Mouse (Mus musculus) embryonic facial prominence, embryonic 13.5 days (tissue): ENCODE results near the gene Ldb2. TPM values are rescaled to one million over a fixed set of nuclear protein-coding genes. Genes with fewer than 3 reads are reported as not detected.
A peak's percentile ranks its signal among the peaks of the same experiment; 100 is the strongest.

Experiments used
- ATAC-seq: fragments of 200-750 bp; cut with Nextera tagmentation; 2 replicates; pipeline ENCODE4 v1.8.0; 2017; ENCODE audit warnings: low read depth; ENCODE audit not compliant: insufficient number of reproducible peaks, insufficient read depth, low FRiP score, low TSS enrichment
- H3K27ac ChIP-seq: fragments of 300-500 bp; sonication (generic); 2 replicates; pipeline ENCODE4 v1.5.1; 2015; ENCODE audit warnings: moderate library complexity, mild to moderate bottlenecking, inconsistent platforms
- H3K27me3 ChIP-seq: fragments of 300-500 bp; sonication (generic); 2 replicates; pipeline ENCODE4 v1.6.1; 2015; ENCODE audit warnings: mild to moderate bottlenecking, inconsistent platforms
- H3K36me3 ChIP-seq: fragments of 300-500 bp; sonication (generic); 2 replicates; pipeline ENCODE4 v1.6.1; 2015; ENCODE audit warnings: mild to moderate bottlenecking, inconsistent platforms
- H3K4me1 ChIP-seq: fragments of 300-500 bp; sonication (generic); 2 replicates; pipeline ENCODE4 v1.6.1; 2015; ENCODE audit warnings: inconsistent platforms
- H3K4me2 ChIP-seq: fragments of 300-500 bp; sonication (generic); 2 replicates; pipeline ENCODE4 v1.6.1; 2015; ENCODE audit warnings: moderate library complexity, mild to moderate bottlenecking, inconsistent platforms
- H3K4me3 ChIP-seq: fragments of 300-500 bp; sonication (generic); 2 replicates; pipeline ENCODE4 v1.5.1; 2015; ENCODE audit warnings: mild to moderate bottlenecking, inconsistent platforms
- H3K9ac ChIP-seq: fragments of 300-500 bp; sonication (generic); 2 replicates; pipeline ENCODE4 v1.6.1; 2015; ENCODE audit warnings: mild to moderate bottlenecking, inconsistent platforms
- H3K9me3 ChIP-seq: fragments of 300-500 bp; sonication (generic); 2 replicates; pipeline ENCODE4 v1.6.1; 2016; ENCODE audit warnings: inconsistent platforms
- whole genome bisulfite sequencing: fragments of 180-500 bp; shearing (Covaris S2); methylation state at CpG from one replicate; pipeline ENCODE4 v1.1.7; 2015; ENCODE audit warnings: mixed read lengths; 5-methylcytosine and 5-hydroxymethylcytosine counted together
- polyA plus RNA-seq: library from polyadenylated mRNA; unstranded; fragments of >200 nt; fragmentation: Nextera tagmentation; extraction: Ambion mirVana; gene quantifications from 2 replicates; pipeline ENCODE4 v1.2.1, GENCODE M21; 2015

Ldb2 gene
- polyA plus RNA-seq, 1 experiment from 2014 or later: 53.5 TPM

- ATAC-seq: 0 out of 2 replicates have a peak, but pooled peaks have one; percentile 48
- 62% methylated on average over 11 of the region's 11 CpGs for WGBS
Observed at GRCm38 (mm10) chr5:44483426-44484106, 315.9 kb downstream of the Ldb2 start.

GRCm38 (mm10) chr5:44481406-44481805 is 318.1 kb downstream of the Ldb2 start:
- Histone ChIP-seq H3K9ac (no peak overlapping the region), H3K27me3 (no peaks in the 10 kb centered on the region), H3K4me2 (no peak overlapping the region), H3K4me1 (peaks cover 24% of the 10 kb centered on the region), H3K4me3 (no peak overlapping the region), H3K9me3 (no peaks in the 10 kb centered on the region), H3K36me3 (no peaks in the 10 kb centered on the region), H3K27ac (no peak overlapping the region)
- 72% methylated on average over 4 of the region's 4 CpGs for WGBS
- no peak for ATAC-seq

More at GRCm38 (mm10) chr5:44483426-44484106, 315.9 kb downstream of the Ldb2 start:
- Histone ChIP-seq H3K4me3 (no peak overlapping the region), H3K36me3 (no peaks in the 10 kb centered on the region), H3K9me3 (no peaks in the 10 kb centered on the region), H3K27ac (no peak overlapping the region), H3K4me1 (peaks cover 24% of the 10 kb centered on the region), H3K27me3 (no peaks in the 10 kb centered on the region), H3K4me2 (no peak overlapping the region), H3K9ac (no peak overlapping the region)

GRCm38 (mm10) chr5:44476356-44476755 is 323.1 kb downstream of the Ldb2 start:
- H3K9me3 ChIP-seq: no peaks in the 10 kb centered on the region
- no peaks in the 10 kb centered on the region; the same call in 1 of the 2 replicates for H3K36me3 ChIP-seq
- peaks cover 11% of the 10 kb centered on the region for H3K4me1 ChIP-seq
- WGBS: 35% methylated on average over 4 of the region's 4 CpGs
- H3K4me3 ChIP-seq: no peak overlapping the region
- no peak for ATAC-seq
- no peaks in the 10 kb centered on the region for H3K27me3 ChIP-seq
- H3K27ac ChIP-seq: no peak overlapping the region
- no peak overlapping the region for H3K9ac ChIP-seq
- H3K4me2 ChIP-seq: no peak overlapping the region

- Histone ChIP-seq H3K9ac (no peak overlapping the region), H3K4me1 (peaks cover 4% of the 10 kb centered on the region), H3K4me2 (no peak overlapping the region), H3K4me3 (no peak overlapping the region), H3K9me3 (no peaks in the 10 kb centered on the region), H3K27ac (no peak overlapping the region), H3K27me3 (no peaks in the 10 kb centered on the region), H3K36me3 (no peaks in the 10 kb centered on the region; the same call in 1 of the 2 replicates)
- WGBS: 63% methylated on average over 1 of the region's 1 CpGs
- ATAC-seq: no peak
Observed at GRCm38 (mm10) chr5:44475543-44475942, 323.9 kb downstream of the Ldb2 start.

GRCm38 (mm10) chr5:44473857-44474762 is 325.4 kb downstream of the Ldb2 start:
- no peak overlapping the region for H3K27ac ChIP-seq
- no peaks in the 10 kb centered on the region for H3K27me3 ChIP-seq
- no peak for ATAC-seq
- 79% methylated on average over 10 of the region's 10 CpGs for WGBS
- H3K36me3 ChIP-seq: no peaks in the 10 kb centered on the region; the same call in 1 of the 2 replicates
- no peak overlapping the region for H3K4me3 ChIP-seq
- H3K9ac ChIP-seq: no peak overlapping the region
- no peaks in the 10 kb centered on the region for H3K9me3 ChIP-seq
- H3K4me1 ChIP-seq: no peaks in the 10 kb centered on the region
- no peak overlapping the region for H3K4me2 ChIP-seq

GRCm38 (mm10) chr5:44465238-44465637 is 334.2 kb downstream of the Ldb2 start:
- ATAC-seq: no peak
- Histone ChIP-seq H3K36me3 (no peaks in the 10 kb centered on the region), H3K27ac (no peak overlapping the region), H3K4me2 (no peak overlapping the region), H3K9ac (no peak overlapping the region), H3K9me3 (no peaks in the 10 kb centered on the region), H3K4me3 (no peak overlapping the region), H3K4me1 (no peaks in the 10 kb centered on the region), H3K27me3 (no peaks in the 10 kb centered on the region)
- WGBS: 75% methylated on average over 4 of the region's 4 CpGs
